Mouse (Mus musculus) myocyte (in vitro differentiated cells): ENCODE measurements around the gene Pnliprp1. TPM values are rescaled to one million over a fixed set of nuclear protein-coding genes. Genes with fewer than 3 reads are reported as not detected.

Experiments used
- H3K27me3 ChIP-seq: one replicate; pipeline ENCODE4 v1.6.1; 2011; ENCODE audit not compliant: control insufficient read depth, insufficient read depth, insufficient read length
- H3K36me3 ChIP-seq: one replicate; pipeline ENCODE4 v1.6.1; 2011; ENCODE audit not compliant: control insufficient read depth, insufficient read depth
- H3K4me2 ChIP-seq: one replicate; pipeline ENCODE4 v1.6.1; 2011; ENCODE audit warnings: low read depth, control low read depth
- H3K4me3 ChIP-seq: one replicate; pipeline ENCODE4 v1.5.1; 2011; ENCODE audit warnings: mild to moderate bottlenecking, control low read depth, moderate library complexity
- H3K79me2 ChIP-seq: one replicate; pipeline ENCODE4 v1.6.1; 2011; ENCODE audit not compliant: control insufficient read depth, insufficient read depth
- H3ac ChIP-seq: one replicate; pipeline ENCODE4 v1.6.1; 2011; ENCODE audit not compliant: control insufficient read depth, insufficient read length
- CEBPB ChIP-seq: IDR thresholded peaks from 2 replicates; pipeline ENCODE4 v1.6.1; 2011; ENCODE audit warnings: mild to moderate bottlenecking, moderate library complexity; ENCODE audit not compliant: poor library complexity, insufficient read depth, severe bottlenecking
- E2F4 ChIP-seq: IDR thresholded peaks from one replicate; pipeline ENCODE4 v1.6.1; 2011; ENCODE audit warnings: mild to moderate bottlenecking, control low read depth, moderate library complexity; ENCODE audit not compliant: insufficient read depth
- MAX ChIP-seq: IDR thresholded peaks from one replicate; pipeline ENCODE4 v1.6.1; 2011; ENCODE audit warnings: low read depth, mild to moderate bottlenecking, control low read depth
- MYOD1 ChIP-seq, 3 experiments: IDR thresholded peaks; one replicate each; pipeline ENCODE4 v1.6.1; 2011; ENCODE audit warnings: control low read depth in 2 of 3, low read depth in 2 of 3, mild to moderate bottlenecking in 2 of 3, moderate library complexity in 1 of 3; ENCODE audit not compliant: insufficient read length in 2 of 3, control insufficient read depth in 1 of 3
- MYOG ChIP-seq, 3 experiments: IDR thresholded peaks; one replicate each; pipeline ENCODE4 v1.6.1; 2011; ENCODE audit warnings: control low read depth in 2 of 3, low read depth in 2 of 3, mild to moderate bottlenecking in 2 of 3; ENCODE audit not compliant: insufficient read length in 2 of 3, control insufficient read depth in 1 of 3, insufficient read depth in 1 of 3
- POLR2A ChIP-seq: IDR thresholded peaks from one replicate; pipeline ENCODE4 v1.6.1; 2011; ENCODE audit warnings: low read depth, mild to moderate bottlenecking, control low read depth, moderate library complexity; ENCODE audit not compliant: insufficient read length
- POLR2AphosphoS2 ChIP-seq: IDR thresholded peaks from one replicate; pipeline ENCODE4 v1.6.1; 2011; ENCODE audit warnings: low read depth, control low read depth; ENCODE audit not compliant: insufficient read length
- REST ChIP-seq: IDR thresholded peaks from one replicate; pipeline ENCODE4 v1.6.1; 2011; ENCODE audit warnings: mild to moderate bottlenecking, control low read depth, moderate library complexity; ENCODE audit not compliant: insufficient read depth, insufficient read length
- SRF ChIP-seq: IDR thresholded peaks from one replicate; pipeline ENCODE4 v1.6.1; 2011; ENCODE audit warnings: low read depth; ENCODE audit not compliant: control insufficient read depth, insufficient read length
- TCF12 ChIP-seq: IDR thresholded peaks from one replicate; pipeline ENCODE4 v1.6.1; 2011; ENCODE audit warnings: mild to moderate bottlenecking, control low read depth; ENCODE audit not compliant: poor library complexity, insufficient read depth, severe bottlenecking
- TCF3 ChIP-seq: IDR thresholded peaks from one replicate; pipeline ENCODE4 v1.6.1; 2011; ENCODE audit warnings: low read depth, control low read depth; ENCODE audit not compliant: insufficient read length
- USF1 ChIP-seq: IDR thresholded peaks from one replicate; pipeline ENCODE4 v1.6.1; 2011; ENCODE audit warnings: low read depth, mild to moderate bottlenecking, control low read depth, moderate library complexity
- polyA plus RNA-seq: library from polyadenylated mRNA; unstranded; fragments of >200 nt; fragmentation: generic; extraction: Trizol; gene quantifications from one replicate; pipeline ENCODE4 v1.2.1, GENCODE M21; 2012; ENCODE audit warnings: missing spikeins

Gene Pnliprp1
- not detected for polyA plus RNA-seq

- H3K4me2 ChIP-seq: no peak within 1 kb of the TSS
- H3K36me3 ChIP-seq: no peaks in the 10 kb centered on the region
- no peaks in the 10 kb centered on the region for H3K79me2 ChIP-seq
- TF ChIP-seq MYOG (IDR thresholded peaks at IDR 0.05; ENCODE audit: control insufficient read depth in 1 of 3, insufficient read depth in 1 of 3, insufficient read length in 2 of 3, low read depth in 2 of 3): no peak
- no peak for TF ChIP-seq TCF12
- no peak for TF ChIP-seq MAX
- TF ChIP-seq CEBPB: no peak
- no peak for TF ChIP-seq SRF
- no peak for TF ChIP-seq POLR2AphosphoS2
- H3ac ChIP-seq: no peak within 1 kb of the TSS
- no peaks in the 10 kb centered on the region for H3K27me3 ChIP-seq
- no peak within 1 kb of the TSS for H3K4me3 ChIP-seq
Observed at GRCm38 (mm10) chr19:58728445-58729031, at the start of gene Pnliprp1. Pnliprp1 (plus strand) TSS chr19:58728887.

DNA sequence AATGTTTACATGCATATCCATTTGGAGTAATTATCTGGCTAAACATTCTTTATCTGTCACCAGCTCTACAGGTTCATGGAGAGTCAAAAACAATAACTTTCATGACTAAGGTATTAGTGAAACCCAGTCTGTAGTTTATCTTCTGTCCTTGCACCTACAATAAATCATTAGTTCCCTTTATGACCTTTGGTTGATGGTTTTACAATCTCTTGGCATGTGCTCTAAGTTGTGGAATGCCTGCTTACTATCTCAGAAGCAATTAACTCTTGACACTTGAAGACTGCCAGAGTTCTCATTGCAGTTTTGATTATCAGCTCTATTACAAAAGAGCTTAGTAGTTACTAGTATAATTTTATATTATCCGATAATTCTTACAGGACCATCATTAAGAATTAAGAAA, 39.8 kb upstream of the Pnliprp1 start:
- Histone ChIP-seq H3ac (no peak overlapping the region), H3K4me2 (no peak overlapping the region), H3K27me3 (no peaks in the 10 kb centered on the region), H3K36me3 (no peaks in the 10 kb centered on the region), H3K4me3 (no peak overlapping the region), H3K79me2 (no peaks in the 10 kb centered on the region)
- TF ChIP-seq USF1 (no peak), POLR2A (no peak), TCF12 (no peak), POLR2AphosphoS2 (no peak), SRF (no peak), CEBPB (no peak), E2F4 (no peak), MYOG (IDR thresholded peaks at IDR 0.05; ENCODE audit: control insufficient read depth in 1 of 3, insufficient read depth in 1 of 3, insufficient read length in 2 of 3, low read depth in 2 of 3) (no peak), MYOD1 (IDR thresholded peaks at IDR 0.05; ENCODE audit: control insufficient read depth in 1 of 3, insufficient read length in 2 of 3, low read depth in 2 of 3) (no peak), REST (no peak), TCF3 (no peak), MAX (no peak)

GRCm38 (mm10) chr19:58695314-58695713, 33.4 kb upstream of the Pnliprp1 start:
- no peak for TF ChIP-seq MYOG (IDR thresholded peaks at IDR 0.05; ENCODE audit: control insufficient read depth in 1 of 3, insufficient read depth in 1 of 3, insufficient read length in 2 of 3, low read depth in 2 of 3)
- no peak for TF ChIP-seq TCF12
- TF ChIP-seq MAX: no peak
- no peak for TF ChIP-seq REST
- no peak for TF ChIP-seq CEBPB
- no peak for TF ChIP-seq SRF
- no peak for TF ChIP-seq TCF3
- no peak for TF ChIP-seq USF1
- no peak for TF ChIP-seq E2F4
- no peak for TF ChIP-seq POLR2AphosphoS2
- TF ChIP-seq MYOD1 (IDR thresholded peaks at IDR 0.05; ENCODE audit: control insufficient read depth in 1 of 3, insufficient read length in 2 of 3, low read depth in 2 of 3): no peak
- TF ChIP-seq POLR2A: no peak
- Histone ChIP-seq H3K27me3 (no peaks in the 10 kb centered on the region), H3K4me2 (no peak overlapping the region), H3K79me2 (no peaks in the 10 kb centered on the region), H3K36me3 (no peaks in the 10 kb centered on the region), H3ac (no peak overlapping the region), H3K4me3 (no peak overlapping the region)

- Histone ChIP-seq H3K79me2 (no peaks in the 10 kb centered on the region), H3K27me3 (no peaks in the 10 kb centered on the region), H3K4me2 (no peak overlapping the region)
Observed at GRCm38 (mm10) chr19:58696235-58696634, 32.5 kb upstream of the Pnliprp1 start.

More at GRCm38 (mm10) chr19:58696235-58696634, 32.5 kb upstream of the Pnliprp1 start:
- no peaks in the 10 kb centered on the region for H3K36me3 ChIP-seq
- H3K4me3 ChIP-seq: no peak overlapping the region
- no peak for TF ChIP-seq MAX
- TF ChIP-seq SRF: no peak
- no peak for TF ChIP-seq POLR2AphosphoS2
- no peak for TF ChIP-seq MYOD1 (IDR thresholded peaks at IDR 0.05; ENCODE audit: control insufficient read depth in 1 of 3, insufficient read length in 2 of 3, low read depth in 2 of 3)
- TF ChIP-seq REST: no peak
- no peak for TF ChIP-seq TCF12
- no peak for TF ChIP-seq MYOG (IDR thresholded peaks at IDR 0.05; ENCODE audit: control insufficient read depth in 1 of 3, insufficient read depth in 1 of 3, insufficient read length in 2 of 3, low read depth in 2 of 3)
- no peak for TF ChIP-seq CEBPB
- TF ChIP-seq TCF3: no peak
- no peak for TF ChIP-seq E2F4
- TF ChIP-seq POLR2A: no peak
- TF ChIP-seq USF1: no peak
- H3ac ChIP-seq: no peak overlapping the region
